Mouse (Mus musculus): ENCODE measurements at regions not wholly inside any gene's neighbourhood (a gene's known extent, or its start where the extent isn't known, plus 50 kb on each side); places are given as distances from the start of the nearest gene placed in this dataset.

GRCm38 (mm10) chr9:33662978-33663377 is 822.7 kb upstream of the Kirrel3 start:
- Histone ChIP-seq H3K4me1 (ENCODE audit: control insufficient read depth in 1 of 2, insufficient read depth in 2 of 2) (no peaks in the 10 kb centered on the region), H3K9me3 (replicated peaks; ENCODE audit: low read length) (no peaks in the 10 kb centered on the region), H3K4me2 (ENCODE audit: insufficient read depth, low read depth, poor library complexity, severe bottlenecking) (no peak overlapping the region), H3K4me3 (replicated peaks in 1 of 3; ENCODE audit: low read depth in 2 of 3, low read length in 2 of 3, poor library complexity in 1 of 3) (no peak overlapping the region), H3K27ac (ENCODE audit: insufficient read depth, low read depth) (no peak overlapping the region), H3K79me2 (replicated peaks; ENCODE audit: control insufficient read depth, extremely low read depth, insufficient read depth, poor library complexity, severe bottlenecking) (no peaks in the 10 kb centered on the region), H3K9ac (ENCODE audit: insufficient read depth, low read depth) (no peak overlapping the region), H3K27me3 (replicated peaks) (no peaks in the 10 kb centered on the region), H3K36me3 (replicated peaks in 1 of 2; ENCODE audit: control insufficient read depth in 1 of 2, insufficient read depth in 1 of 2, low read length in 1 of 2) (no peaks in the 10 kb centered on the region)
- dilution Hi-C loops (cut with MboI; ENCODE audit: extremely low pct_ligation_motif_present, extremely low pct_unique_long_range_greater_than_20kb, low sequenced_read_pairs) (no loop called here), in situ Hi-C loops (cut with MboI; ENCODE audit: low pct_ligation_motif_present, low pct_unique_long_range_greater_than_20kb, low sequenced_read_pairs) (no loop called here)
- no peak for DNase-seq (ENCODE audit: extremely low read depth)
- TF ChIP-seq NRF1 (IDR thresholded peaks at IDR 0.05; ENCODE audit: low read depth, low read length) (no peak), IRF4 (IDR thresholded peaks at IDR 0.05; ENCODE audit: low read depth, low read length) (no peak), CHD2 (IDR thresholded peaks at IDR 0.05; ENCODE audit: low read length) (no peak), CTCF (conservative IDR thresholded peaks at IDR 0.05 in 1 of 2, IDR thresholded peaks at IDR 0.05 in 1 of 2; ENCODE audit: low read depth in 2 of 2, low read length in 2 of 2) (no peak), JUND (conservative IDR thresholded peaks at IDR 0.05; ENCODE audit: low read depth, low read length) (no peak), TCF12 (IDR thresholded peaks at IDR 0.05; ENCODE audit: low read depth, low read length) (no peak), MAZ (IDR thresholded peaks at IDR 0.05; ENCODE audit: low read depth, low read length) (no peak), ELF1 (IDR thresholded peaks at IDR 0.05; ENCODE audit: low read depth, low read length) (no peak), RAD21 (IDR thresholded peaks at IDR 0.05; ENCODE audit: low read depth, low read length) (no peak), USF2 (conservative IDR thresholded peaks at IDR 0.05; ENCODE audit: low read depth, low read length) (no peak), MAX (IDR thresholded peaks at IDR 0.05; ENCODE audit: low read length) (no peak), TBP (conservative IDR thresholded peaks at IDR 0.05; ENCODE audit: low read depth, low read length) (no peak), ZC3H11A (IDR thresholded peaks at IDR 0.05; ENCODE audit: low read depth, low read length) (no peak), MYC (IDR thresholded peaks at IDR 0.05; ENCODE audit: low read depth, low read length) (no peak), JUN (IDR thresholded peaks at IDR 0.05; ENCODE audit: insufficient read depth, low read depth, low read length) (no peak), USF1 (IDR thresholded peaks at IDR 0.05; ENCODE audit: low read depth, low read length) (no peak), ZMIZ1 (IDR thresholded peaks at IDR 0.05; ENCODE audit: low read depth, low read length) (no peak), GABPA (IDR thresholded peaks at IDR 0.05; ENCODE audit: insufficient replicate concordance, low read depth, low read length) (no peak), PAX5 (IDR thresholded peaks at IDR 0.05; ENCODE audit: low read length) (no peak)

DNA sequence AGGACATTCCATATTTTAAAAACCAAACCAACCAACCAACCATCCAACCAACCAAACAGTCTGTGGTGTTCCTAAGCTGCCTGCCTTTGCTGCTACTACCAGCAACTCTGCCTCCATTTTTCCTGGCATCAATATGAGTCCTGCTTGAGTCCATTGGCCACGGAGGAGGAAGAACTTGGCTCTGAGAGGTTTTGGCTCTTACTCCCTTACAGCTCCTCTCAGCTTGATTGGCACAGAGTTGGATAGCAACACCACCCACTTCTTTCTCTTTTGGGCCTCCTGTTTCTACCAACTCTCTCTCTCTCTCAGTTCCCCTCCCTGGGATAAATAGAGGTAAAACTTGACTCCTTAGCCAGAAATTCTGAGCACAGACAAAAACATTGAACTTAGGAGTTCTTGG is 804.6 kb upstream of the Kirrel3 start:
- in situ Hi-C loops (cut with MboI; ENCODE audit: low pct_ligation_motif_present, low pct_unique_long_range_greater_than_20kb, low sequenced_read_pairs) (no loop called here), dilution Hi-C loops (cut with MboI; ENCODE audit: extremely low pct_ligation_motif_present, extremely low pct_unique_long_range_greater_than_20kb, low sequenced_read_pairs) (no loop called here)
- no peak for DNase-seq (ENCODE audit: extremely low read depth)
- no peak overlapping the region for H3K4me3 ChIP-seq (replicated peaks in 1 of 3; ENCODE audit: low read depth in 2 of 3, low read length in 2 of 3, poor library complexity in 1 of 3)
- no peaks in the 10 kb centered on the region for H3K9me3 ChIP-seq (replicated peaks; ENCODE audit: low read length)
- no peaks in the 10 kb centered on the region for H3K79me2 ChIP-seq (replicated peaks; ENCODE audit: control insufficient read depth, extremely low read depth, insufficient read depth, poor library complexity, severe bottlenecking)
- H3K4me1 ChIP-seq (ENCODE audit: control insufficient read depth in 1 of 2, insufficient read depth in 2 of 2), result peaks cover 0 to 3% of the 10 kb centered on the region in 2 experiments; a peak in 1 of 4 replicates
- H3K27ac ChIP-seq (ENCODE audit: insufficient read depth, low read depth), result no peak overlapping the region
- no peaks in the 10 kb centered on the region for H3K27me3 ChIP-seq (replicated peaks)
- TF ChIP-seq SIN3A (IDR thresholded peaks at IDR 0.05; ENCODE audit: low read length) (no peak), ETS1 (conservative IDR thresholded peaks at IDR 0.05; ENCODE audit: low read depth, low read length) (no peak), ZKSCAN1 (IDR thresholded peaks at IDR 0.05; ENCODE audit: borderline replicate concordance, low read depth, low read length) (no peak)
- no peak overlapping the region for H3K9ac ChIP-seq (ENCODE audit: insufficient read depth, low read depth)
- no peak overlapping the region for H3K4me2 ChIP-seq (ENCODE audit: insufficient read depth, low read depth, poor library complexity, severe bottlenecking)
- no peaks in the 10 kb centered on the region for H3K36me3 ChIP-seq (replicated peaks in 1 of 2; ENCODE audit: control insufficient read depth in 1 of 2, insufficient read depth in 1 of 2, low read length in 1 of 2)
